Mouse (Mus musculus) T-cell, adult 2 months (primary cell): ENCODE results near the gene Rcor1.

Experiments
- DNase-seq: peaks from one replicate; pipeline ENCODE4 v3.0.0; 2022; ENCODE audit warnings: low spot score

The Rcor1 gene

GRCm38 (mm10) chr12:111038976-111039612 lies at the start of gene Rcor1:
Gene Rcor1, plus strand, starts transcription at chr12:111039351.
- DNase-seq: peak; percentile 100

GRCm38 (mm10) chr12:110989409-110989808 lies 49.7 kb upstream of the Rcor1 start:
- DNase-seq: no peak

GRCm38 (mm10) chr12:110990500-110990899 lies 48.7 kb upstream of the Rcor1 start:
- DNase-seq: no peak

- peak; percentile 84 for DNase-seq
These were observed 47.6 kb upstream of the Rcor1 start for GRCm38 (mm10) chr12:110991361-110992127.

- DNase-seq: peak; percentile 86
These were observed 47.0 kb upstream of the Rcor1 start for GRCm38 (mm10) chr12:110992128-110992553.

GRCm38 (mm10) chr12:110992771-110993170 lies 46.4 kb upstream of the Rcor1 start:
- DNase-seq: no peak

- no peak for DNase-seq
These were observed 45.9 kb upstream of the Rcor1 start for GRCm38 (mm10) chr12:110993226-110993625.

GRCm38 (mm10) chr12:110994666-110995065 lies 44.5 kb upstream of the Rcor1 start:
- DNase-seq: no peak

- no peak for DNase-seq
These were observed 41.1 kb upstream of the Rcor1 start for GRCm38 (mm10) chr12:110998092-110998491.

- no peak for DNase-seq
These were observed 39.3 kb upstream of the Rcor1 start for GRCm38 (mm10) chr12:110999820-111000219.

GRCm38 (mm10) chr12:111000956-111001355 lies 38.2 kb upstream of the Rcor1 start:
- DNase-seq: no peak

- DNase-seq: no peak
These were observed 35.0 kb upstream of the Rcor1 start for GRCm38 (mm10) chr12:111004142-111004541.

GRCm38 (mm10) chr12:111005803-111006202 lies 33.3 kb upstream of the Rcor1 start:
- no peak for DNase-seq

GRCm38 (mm10) chr12:111006339-111006738 lies 32.8 kb upstream of the Rcor1 start:
- DNase-seq: no peak

GRCm38 (mm10) chr12:111007134-111008103 lies 31.7 kb upstream of the Rcor1 start:
- peak; percentile 83 for DNase-seq

- DNase-seq: no peak
These were observed 30.4 kb upstream of the Rcor1 start for GRCm38 (mm10) chr12:111008500-111009490.

- DNase-seq: no peak
These were observed 29.4 kb upstream of the Rcor1 start for GRCm38 (mm10) chr12:111009615-111010257.

GRCm38 (mm10) chr12:111016807-111017206 lies 22.3 kb upstream of the Rcor1 start:
- DNase-seq: no peak

GRCm38 (mm10) chr12:111018068-111018467 lies 21.1 kb upstream of the Rcor1 start:
- DNase-seq: no peak

- no peak for DNase-seq
These were observed 20.1 kb upstream of the Rcor1 start for GRCm38 (mm10) chr12:111019086-111019485.

- DNase-seq: no peak
These were observed 18.0 kb upstream of the Rcor1 start for GRCm38 (mm10) chr12:111021138-111021537.
